Mouse (Mus musculus): ENCODE data around the gene Cldn14.

GRCm38 (mm10) chr16:94003478-94003877 is 5.2 kb downstream of the Cldn14 start:
- TF ChIP-seq POLR2A (IDR thresholded peaks at IDR 0.05; ENCODE audit: control insufficient read depth, low read depth, low read length) (no peak), CTCF (IDR thresholded peaks at IDR 0.05; ENCODE audit: control insufficient read depth, insufficient read depth, insufficient replicate concordance, low read depth, low read length) (no peak)

Data from testis, adult 2 months (tissue).